Mouse (Mus musculus) kidney, embryonic 16.5 days (tissue): ENCODE measurements around the gene Erbb4. TPM values are rescaled to one million over a fixed set of nuclear protein-coding genes. Genes with fewer than 3 reads are reported as not detected.
A peak's percentile ranks its signal among the peaks of the same experiment; 100 is the strongest.

Experiments used
- ATAC-seq: fragments of 200-750 bp; cut with Nextera tagmentation; 2 replicates; pipeline ENCODE4 v1.8.0; 2017; ENCODE audit warnings: moderate TSS enrichment; ENCODE audit not compliant: low FRiP score, low TSS enrichment
- H3K27ac ChIP-seq: fragments of 300-500 bp; sonication (generic); 2 replicates; pipeline ENCODE4 v1.5.1; 2014; ENCODE audit warnings: low read length
- H3K27me3 ChIP-seq: fragments of 300-500 bp; sonication (generic); 2 replicates; pipeline ENCODE4 v1.6.1; 2014; ENCODE audit warnings: low read length, control low read depth, mixed read lengths; ENCODE audit not compliant: insufficient read depth
- H3K36me3 ChIP-seq: fragments of 300-500 bp; sonication (generic); 2 replicates; pipeline ENCODE4 v1.6.1; 2014; ENCODE audit warnings: low read length, control low read depth, mixed read lengths; ENCODE audit not compliant: insufficient read depth
- H3K4me1 ChIP-seq: fragments of 300-500 bp; sonication (generic); 2 replicates; pipeline ENCODE4 v1.6.1; 2014; ENCODE audit warnings: low read length, control low read depth, mixed read lengths; ENCODE audit not compliant: insufficient read depth
- H3K4me2 ChIP-seq: fragments of 300-500 bp; sonication (generic); replicated peaks from 2 replicates; pipeline ENCODE4 v1.6.1; 2014; ENCODE audit warnings: low read depth, low read length
- H3K4me3 ChIP-seq: fragments of 300-500 bp; sonication (generic); 2 replicates; pipeline ENCODE4 v1.5.1; 2014; ENCODE audit warnings: mild to moderate bottlenecking, low read length
- H3K9ac ChIP-seq: fragments of 300-500 bp; sonication (generic); replicated peaks from 2 replicates; pipeline ENCODE4 v1.6.1; 2014; ENCODE audit warnings: low read length
- H3K9me3 ChIP-seq: fragments of 300-500 bp; sonication (generic); 2 replicates; pipeline ENCODE4 v1.6.1; 2016; ENCODE audit warnings: low read length, control low read depth
- WGBS: fragments of 180-500 bp; shearing (Covaris S2); extraction: QIAGEN DNeasy Blood & Tissue Kit; methylation state at CpG from one replicate; pipeline ENCODE4 v1.1.7; 2014; 5-methylcytosine and 5-hydroxymethylcytosine counted together
- polyA plus RNA-seq: library from polyadenylated mRNA; unstranded; fragments of >200 nt; fragmentation: Nextera tagmentation; extraction: Ambion mirVana; gene quantifications from 2 replicates; pipeline ENCODE4 v1.2.1, GENCODE M21; 2015

Erbb4 gene
- polyA plus RNA-seq, 1 experiment from 2014 or later, result 5.6 TPM

- 84% methylated on average over 3 of the region's 3 CpGs for whole genome bisulfite sequencing
- H3K4me2 ChIP-seq, result no peak overlapping the region
- no peaks in the 10 kb centered on the region for H3K36me3 ChIP-seq
- no peak overlapping the region for H3K27ac ChIP-seq
- no peak overlapping the region for H3K9ac ChIP-seq
- ATAC-seq, result no peak
- H3K9me3 ChIP-seq, result no peaks in the 10 kb centered on the region
- no peaks in the 10 kb centered on the region for H3K4me1 ChIP-seq
- no peak overlapping the region for H3K4me3 ChIP-seq
- H3K27me3 ChIP-seq, result no peaks in the 10 kb centered on the region
Observed at GRCm38 (mm10) chr1:68886823-68887222, 221.0 kb downstream of the Erbb4 start.

- Histone ChIP-seq H3K27ac (no peak overlapping the region), H3K4me2 (no peak overlapping the region), H3K4me3 (no peak overlapping the region), H3K9me3 (no peaks in the 10 kb centered on the region), H3K9ac (no peak overlapping the region), H3K36me3 (no peaks in the 10 kb centered on the region), H3K4me1 (no peaks in the 10 kb centered on the region), H3K27me3 (no peaks in the 10 kb centered on the region)
- whole genome bisulfite sequencing, result 69% methylated on average over 8 of the region's 8 CpGs
- no peak for ATAC-seq
Observed at GRCm38 (mm10) chr1:68874954-68875353, 232.9 kb downstream of the Erbb4 start.

GRCm38 (mm10) chr1:68873635-68874020, 234.2 kb downstream of the Erbb4 start:
- H3K4me1 ChIP-seq, result no peaks in the 10 kb centered on the region
- H3K9ac ChIP-seq, result no peak overlapping the region
- no peak overlapping the region for H3K4me2 ChIP-seq
- 76% methylated on average over 1 of the region's 1 CpGs for WGBS
- H3K27me3 ChIP-seq, result no peaks in the 10 kb centered on the region
- no peak overlapping the region for H3K27ac ChIP-seq
- H3K36me3 ChIP-seq, result no peaks in the 10 kb centered on the region
- no peak overlapping the region for H3K4me3 ChIP-seq
- no peaks in the 10 kb centered on the region for H3K9me3 ChIP-seq
- no peak for ATAC-seq

GRCm38 (mm10) chr1:68872976-68873634, 234.8 kb downstream of the Erbb4 start:
- 60% methylated on average over 2 of the region's 2 CpGs for WGBS
- Histone ChIP-seq H3K9ac (no peak overlapping the region), H3K4me2 (no peak overlapping the region), H3K4me3 (no peak overlapping the region), H3K27ac (no peak overlapping the region), H3K4me1 (no peaks in the 10 kb centered on the region), H3K9me3 (no peaks in the 10 kb centered on the region), H3K36me3 (no peaks in the 10 kb centered on the region), H3K27me3 (no peaks in the 10 kb centered on the region)
- ATAC-seq, result no peak

- no peaks in the 10 kb centered on the region for H3K27me3 ChIP-seq
- no peak overlapping the region for H3K4me2 ChIP-seq
- H3K4me1 ChIP-seq, result no peaks in the 10 kb centered on the region
- WGBS, result 86% methylated on average over 2 of the region's 2 CpGs
- no peak for ATAC-seq
- H3K36me3 ChIP-seq, result no peaks in the 10 kb centered on the region
- H3K27ac ChIP-seq, result no peak overlapping the region
- no peaks in the 10 kb centered on the region for H3K9me3 ChIP-seq
- H3K9ac ChIP-seq, result no peak overlapping the region
- no peak overlapping the region for H3K4me3 ChIP-seq
Observed at GRCm38 (mm10) chr1:68860341-68860740, 247.5 kb downstream of the Erbb4 start.

- Histone ChIP-seq H3K4me3 (no peak overlapping the region), H3K27me3 (no peaks in the 10 kb centered on the region), H3K9ac (no peak overlapping the region), H3K27ac (no peak overlapping the region), H3K4me2 (no peak overlapping the region), H3K9me3 (no peaks in the 10 kb centered on the region), H3K36me3 (no peaks in the 10 kb centered on the region), H3K4me1 (no peaks in the 10 kb centered on the region)
- ATAC-seq, result peak; percentile 67; the same call in 1 of the 2 replicates
- WGBS, result 79% methylated on average over 4 of the region's 4 CpGs
Observed at GRCm38 (mm10) chr1:68859480-68859879, 248.4 kb downstream of the Erbb4 start.

GRCm38 (mm10) chr1:68839352-68839751, 268.5 kb downstream of the Erbb4 start:
- WGBS, result 65% methylated on average over 4 of the region's 4 CpGs
- no peaks in the 10 kb centered on the region for H3K27me3 ChIP-seq
- no peak for ATAC-seq
- no peak overlapping the region for H3K27ac ChIP-seq
- H3K4me2 ChIP-seq, result no peak overlapping the region
- no peak overlapping the region for H3K4me3 ChIP-seq
- H3K36me3 ChIP-seq, result no peaks in the 10 kb centered on the region
- H3K9me3 ChIP-seq, result no peaks in the 10 kb centered on the region
- no peak overlapping the region for H3K9ac ChIP-seq
- no peaks in the 10 kb centered on the region for H3K4me1 ChIP-seq

GRCm38 (mm10) chr1:68834686-68835085, 273.2 kb downstream of the Erbb4 start:
- H3K9ac ChIP-seq, result no peak overlapping the region
- 67% methylated on average over 3 of the region's 3 CpGs for WGBS

GRCm38 (mm10) chr1:68832101-68832500, 275.8 kb downstream of the Erbb4 start:
- no peak for ATAC-seq
- Histone ChIP-seq H3K4me2 (no peak overlapping the region), H3K9ac (no peak overlapping the region), H3K27me3 (no peaks in the 10 kb centered on the region), H3K4me3 (no peak overlapping the region), H3K9me3 (no peaks in the 10 kb centered on the region), H3K36me3 (no peaks in the 10 kb centered on the region), H3K4me1 (no peaks in the 10 kb centered on the region), H3K27ac (no peak overlapping the region)

More at GRCm38 (mm10) chr1:68834686-68835085, 273.2 kb downstream of the Erbb4 start:
- Histone ChIP-seq H3K9me3 (no peaks in the 10 kb centered on the region), H3K27me3 (no peaks in the 10 kb centered on the region), H3K4me2 (no peak overlapping the region), H3K36me3 (no peaks in the 10 kb centered on the region), H3K4me1 (no peaks in the 10 kb centered on the region), H3K4me3 (no peak overlapping the region), H3K27ac (no peak overlapping the region)
- no peak for ATAC-seq

GRCm38 (mm10) chr1:68831575-68831974, 276.3 kb downstream of the Erbb4 start:
- Histone ChIP-seq H3K4me3 (no peak overlapping the region), H3K4me2 (no peak overlapping the region), H3K36me3 (no peaks in the 10 kb centered on the region), H3K27ac (no peak overlapping the region), H3K4me1 (no peaks in the 10 kb centered on the region), H3K9me3 (no peaks in the 10 kb centered on the region), H3K9ac (no peak overlapping the region), H3K27me3 (no peaks in the 10 kb centered on the region)
- no peak for ATAC-seq
- 90% methylated on average over 1 of the region's 1 CpGs for WGBS
